Mouse (Mus musculus): ENCODE measurements around the gene Mok.
A peak's percentile ranks its signal among the peaks of the same experiment; 100 is the strongest.

Gene Mok

GRCm38 (mm10) chr12:110769660-110770297 lies 71.0 kb downstream of the Mok start:
- DNase-seq (ENCODE audit: low spot score): no peak

GRCm38 (mm10) chr12:110768562-110768961 lies 72.2 kb downstream of the Mok start:
- DNase-seq (ENCODE audit: low spot score): no peak

- peak; percentile 17 for DNase-seq (ENCODE audit: low spot score)
Measured at GRCm38 (mm10) chr12:110764531-110764930, 76.2 kb downstream of the Mok start.

- no peak for DNase-seq (ENCODE audit: low spot score)
Measured at GRCm38 (mm10) chr12:110762321-110762720, 78.4 kb downstream of the Mok start.

- DNase-seq (ENCODE audit: low spot score): peak; percentile 57
Measured at GRCm38 (mm10) chr12:110758932-110759331, 81.8 kb downstream of the Mok start.
